Mouse (Mus musculus) stomach, embryonic 14.5 days (tissue): ENCODE measurements around the gene Herc1. TPM values are rescaled to one million over a fixed set of nuclear protein-coding genes. Genes with fewer than 3 reads are reported as not detected.

Experiments
- ATAC-seq: fragments of 200-750 bp; cut with Nextera tagmentation; 2 replicates; pipeline ENCODE4 v1.8.0; 2017; ENCODE audit warnings: low read depth, moderate TSS enrichment; ENCODE audit not compliant: insufficient number of reproducible peaks, insufficient read depth, low FRiP score
- H3K27ac ChIP-seq: fragments of 300-500 bp; sonication (generic); 2 replicates; pipeline ENCODE4 v1.5.1; 2014; ENCODE audit warnings: mild to moderate bottlenecking, low read length, moderate library complexity, mixed read lengths
- H3K27me3 ChIP-seq: fragments of 300-500 bp; sonication (generic); 2 replicates; pipeline ENCODE4 v1.6.1; 2014; ENCODE audit warnings: low read length, control low read depth, mixed read lengths; ENCODE audit not compliant: control insufficient read depth, insufficient read depth
- H3K36me3 ChIP-seq: fragments of 300-500 bp; sonication (generic); 2 replicates; pipeline ENCODE4 v1.6.1; 2014; ENCODE audit warnings: mild to moderate bottlenecking, control low read depth, low read length, moderate library complexity, mixed read lengths; ENCODE audit not compliant: control insufficient read depth, insufficient read depth
- H3K4me1 ChIP-seq: fragments of 300-500 bp; sonication (generic); 2 replicates; pipeline ENCODE4 v1.6.1; 2014; ENCODE audit warnings: low read length, control low read depth, mixed read lengths; ENCODE audit not compliant: control insufficient read depth, insufficient read depth
- H3K4me2 ChIP-seq: fragments of 300-500 bp; sonication (generic); replicated peaks from 2 replicates; pipeline ENCODE4 v1.6.1; 2014; ENCODE audit warnings: low read depth, low read length, control low read depth
- H3K4me3 ChIP-seq: fragments of 300-500 bp; sonication (generic); 2 replicates; pipeline ENCODE4 v1.5.1; 2014; ENCODE audit warnings: low read depth, low read length, control low read depth
- H3K9ac ChIP-seq: fragments of 300-500 bp; sonication (generic); replicated peaks from 2 replicates; pipeline ENCODE4 v1.6.1; 2014; ENCODE audit warnings: low read depth, mild to moderate bottlenecking, control low read depth, low read length, moderate library complexity, mixed read lengths
- H3K9me3 ChIP-seq: fragments of 300-500 bp; sonication (generic); 2 replicates; pipeline ENCODE4 v1.6.1; 2016; ENCODE audit warnings: low read depth, low read length, control low read depth; ENCODE audit not compliant: control insufficient read depth
- WGBS: fragments of 180-500 bp; shearing (Covaris S2); extraction: QIAGEN DNeasy Blood & Tissue Kit; methylation state at CpG from one replicate; pipeline ENCODE4 v1.1.7; 2014; 5-methylcytosine and 5-hydroxymethylcytosine counted together
- polyA plus RNA-seq: library from polyadenylated mRNA; unstranded; fragments of >200 nt; fragmentation: Nextera tagmentation; extraction: Ambion mirVana; gene quantifications from 2 replicates; pipeline ENCODE4 v1.2.1, GENCODE M21; 2014

The Herc1 gene
- polyA plus RNA-seq, 1 experiment from 2014 or later = 30.7 TPM

DNA sequence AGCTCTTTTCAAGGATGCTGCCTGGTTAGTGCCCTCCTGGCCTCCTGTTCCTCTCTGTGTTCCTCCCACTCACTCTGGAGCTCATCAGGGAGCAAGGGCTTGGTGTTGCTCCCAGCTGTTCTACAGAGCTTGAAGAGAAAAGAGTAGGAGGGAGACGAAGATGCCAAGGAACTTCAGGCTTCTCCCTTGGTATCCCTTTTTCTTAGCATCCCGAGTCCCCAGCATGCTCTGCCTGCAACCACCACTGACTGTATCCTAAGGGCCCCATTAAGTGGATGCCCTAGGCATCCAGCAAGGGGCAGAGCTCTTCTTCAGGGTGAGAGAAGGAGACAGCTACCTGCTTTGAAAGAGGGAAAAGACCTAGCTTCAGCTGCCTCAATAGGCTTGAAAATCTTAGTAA is 33.6 kb upstream of the Herc1 start:
- no peak for ATAC-seq
- H3K9me3 ChIP-seq = no peaks in the 10 kb centered on the region
- H3K4me1 ChIP-seq = no peaks in the 10 kb centered on the region
- H3K4me2 ChIP-seq = no peak overlapping the region
- H3K36me3 ChIP-seq = no peaks in the 10 kb centered on the region
- H3K27ac ChIP-seq = no peak overlapping the region
- H3K27me3 ChIP-seq = no peaks in the 10 kb centered on the region
- WGBS = 84% methylated on average over 2 of the region's 2 CpGs
- no peak overlapping the region for H3K9ac ChIP-seq
- no peak overlapping the region for H3K4me3 ChIP-seq

DNA sequence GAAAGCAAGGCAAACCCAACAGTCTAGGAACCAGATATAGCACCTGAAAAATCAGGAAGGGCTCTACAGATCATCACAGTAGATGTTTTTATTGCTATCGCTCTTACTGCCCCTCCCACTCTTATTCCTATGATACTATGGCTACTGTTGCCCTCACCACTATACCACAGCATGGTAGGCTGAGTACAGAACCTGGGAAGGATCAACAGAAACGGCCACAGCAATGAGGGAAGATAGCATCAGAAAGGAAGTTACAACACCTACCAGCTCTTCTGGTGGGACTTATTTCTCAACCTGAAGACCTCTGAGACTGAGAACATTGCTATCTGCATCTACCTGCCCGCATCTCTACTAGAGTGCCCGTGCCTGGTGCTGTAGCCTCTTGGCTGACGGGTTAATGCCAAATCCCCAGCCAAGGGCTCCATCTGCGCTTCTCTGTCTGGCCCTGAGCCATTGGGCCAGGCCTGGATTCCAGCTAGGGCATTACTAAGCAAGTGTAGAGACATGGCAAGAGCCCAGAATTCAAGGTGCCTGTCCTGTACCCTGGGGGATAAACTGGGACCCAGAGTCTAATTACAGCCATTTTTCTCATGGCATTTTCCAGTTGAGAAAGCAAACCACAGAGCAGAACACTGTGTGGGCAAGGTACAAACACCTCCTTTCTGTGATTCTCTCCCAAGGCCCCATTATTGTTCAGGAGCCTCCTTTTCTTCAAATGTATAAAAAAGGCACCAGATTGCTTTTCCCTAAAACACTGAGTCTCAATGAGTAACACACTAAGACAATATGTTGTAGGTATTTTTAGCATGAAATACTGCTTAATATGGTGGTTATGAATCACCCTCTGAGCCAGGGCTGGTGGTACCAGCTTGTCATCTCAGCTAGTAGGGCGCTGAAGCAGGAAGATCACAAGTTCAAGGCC is 28.0 kb upstream of the Herc1 start:
- no peak for ATAC-seq
- H3K27me3 ChIP-seq = no peaks in the 10 kb centered on the region
- H3K4me3 ChIP-seq = no peak overlapping the region

DNA sequence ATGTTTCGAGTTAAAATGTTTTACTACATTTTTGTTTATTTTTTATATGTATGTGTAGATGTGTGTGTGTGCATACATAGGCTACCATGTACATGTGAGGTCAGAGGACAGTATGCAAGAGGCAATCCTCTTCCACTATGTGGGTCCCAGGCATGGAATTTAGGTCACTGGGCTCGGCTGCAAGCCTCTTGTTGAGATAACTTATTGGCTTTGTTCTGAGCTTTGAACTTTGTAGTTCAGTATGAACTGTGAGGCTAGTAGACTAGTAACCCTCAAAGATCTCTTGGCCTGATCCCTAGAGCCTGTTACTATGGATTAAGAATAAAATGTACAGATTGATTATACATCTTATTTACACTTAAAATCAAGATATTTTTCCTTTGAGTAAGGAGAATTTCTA is 23.4 kb upstream of the Herc1 start:
- no peak for ATAC-seq
- Histone ChIP-seq H3K9ac (no peak overlapping the region), H3K27me3 (no peaks in the 10 kb centered on the region), H3K9me3 (no peaks in the 10 kb centered on the region), H3K4me2 (no peak overlapping the region), H3K4me3 (no peak overlapping the region), H3K4me1 (no peaks in the 10 kb centered on the region), H3K36me3 (no peaks in the 10 kb centered on the region), H3K27ac (no peak overlapping the region)
- WGBS = 57% methylated on average over 2 of the region's 2 CpGs

More for the DNA sequence above, 28.0 kb upstream of the Herc1 start:
- 81% methylated on average over 7 of the region's 7 CpGs for WGBS
- Histone ChIP-seq H3K9ac (no peak overlapping the region), H3K4me1 (no peaks in the 10 kb centered on the region), H3K27ac (no peak overlapping the region), H3K36me3 (no peaks in the 10 kb centered on the region), H3K4me2 (no peak overlapping the region), H3K9me3 (no peaks in the 10 kb centered on the region)

DNA sequence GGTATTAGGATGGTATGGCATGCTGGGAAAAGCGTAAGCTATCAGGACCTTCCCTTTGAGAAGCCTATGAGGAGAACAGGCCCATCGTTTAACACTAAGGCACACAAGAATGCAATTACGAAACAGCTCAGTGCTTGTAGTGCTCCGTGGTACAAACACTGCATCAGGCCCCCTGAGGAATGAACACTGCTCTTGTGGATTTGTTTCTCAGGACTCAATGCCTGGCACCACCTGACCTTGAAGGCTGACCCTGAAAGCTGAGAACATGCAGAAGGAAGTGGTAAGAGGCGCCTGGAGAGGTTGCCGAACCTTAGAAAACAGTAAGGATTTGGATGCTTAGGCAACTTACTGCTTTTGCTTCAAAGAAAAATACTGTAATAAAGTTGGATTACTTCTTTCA is 20.8 kb upstream of the Herc1 start:
- no peak overlapping the region for H3K4me3 ChIP-seq
- H3K4me1 ChIP-seq = no peaks in the 10 kb centered on the region
- no peak for ATAC-seq
- H3K27me3 ChIP-seq = no peaks in the 10 kb centered on the region
- no peak overlapping the region for H3K9ac ChIP-seq
- 51% methylated on average over 6 of the region's 6 CpGs for WGBS
- H3K9me3 ChIP-seq = no peaks in the 10 kb centered on the region
- no peaks in the 10 kb centered on the region for H3K36me3 ChIP-seq
- no peak overlapping the region for H3K4me2 ChIP-seq
- H3K27ac ChIP-seq = no peak overlapping the region

DNA sequence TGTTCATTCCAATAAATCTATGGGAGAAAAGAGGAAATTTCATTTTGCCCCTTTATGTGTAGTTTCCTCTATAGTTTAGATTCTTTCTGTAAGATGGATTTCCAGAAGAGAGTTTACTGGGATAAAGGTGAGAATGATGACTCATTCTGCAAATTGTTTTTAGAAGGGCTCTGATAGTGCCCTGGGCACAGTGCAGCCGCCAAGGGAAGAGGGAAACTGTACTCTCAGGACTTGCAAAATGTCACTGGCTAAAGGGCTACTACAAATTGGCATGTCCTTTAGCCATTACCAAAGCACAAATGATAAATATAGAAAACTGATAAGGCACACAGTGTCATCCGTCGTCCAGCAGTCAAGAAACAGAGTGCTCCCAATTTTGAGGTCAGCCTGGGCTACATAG is 19.8 kb upstream of the Herc1 start:
- no peak for ATAC-seq
- no peak overlapping the region for H3K4me2 ChIP-seq

DNA sequence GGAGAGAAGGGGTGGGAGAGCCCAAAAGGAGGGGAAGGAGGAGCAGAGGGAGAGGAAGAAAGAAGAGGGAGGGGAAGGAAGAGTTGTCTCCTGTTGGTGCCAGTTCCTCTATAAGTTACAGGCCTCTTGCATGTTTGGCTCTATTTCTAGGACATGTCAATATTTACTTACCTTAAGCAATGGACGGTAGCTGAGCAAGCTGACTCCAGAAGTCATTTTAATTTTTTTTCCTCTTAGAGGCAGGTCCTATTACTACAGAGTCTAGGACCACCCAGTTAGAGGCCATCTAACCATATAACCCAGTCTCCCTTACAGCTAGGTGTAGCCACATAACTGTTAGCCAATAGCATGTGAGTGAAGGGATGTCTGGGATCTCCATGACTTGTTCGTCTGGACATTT is 18.7 kb upstream of the Herc1 start:
- Histone ChIP-seq H3K36me3 (no peaks in the 10 kb centered on the region), H3K9me3 (no peaks in the 10 kb centered on the region), H3K27me3 (no peaks in the 10 kb centered on the region), H3K4me1 (no peaks in the 10 kb centered on the region), H3K27ac (no peak overlapping the region), H3K4me3 (no peak overlapping the region), H3K4me2 (no peak overlapping the region), H3K9ac (no peak overlapping the region)
- WGBS = 53% methylated on average over 2 of the region's 2 CpGs
- no peak for ATAC-seq

More for the DNA sequence above, 19.8 kb upstream of the Herc1 start:
- Histone ChIP-seq H3K4me1 (no peaks in the 10 kb centered on the region), H3K36me3 (no peaks in the 10 kb centered on the region), H3K27ac (no peak overlapping the region), H3K9me3 (no peaks in the 10 kb centered on the region), H3K27me3 (no peaks in the 10 kb centered on the region), H3K4me3 (no peak overlapping the region), H3K9ac (no peak overlapping the region)
- 67% methylated on average over 3 of the region's 3 CpGs for WGBS

DNA sequence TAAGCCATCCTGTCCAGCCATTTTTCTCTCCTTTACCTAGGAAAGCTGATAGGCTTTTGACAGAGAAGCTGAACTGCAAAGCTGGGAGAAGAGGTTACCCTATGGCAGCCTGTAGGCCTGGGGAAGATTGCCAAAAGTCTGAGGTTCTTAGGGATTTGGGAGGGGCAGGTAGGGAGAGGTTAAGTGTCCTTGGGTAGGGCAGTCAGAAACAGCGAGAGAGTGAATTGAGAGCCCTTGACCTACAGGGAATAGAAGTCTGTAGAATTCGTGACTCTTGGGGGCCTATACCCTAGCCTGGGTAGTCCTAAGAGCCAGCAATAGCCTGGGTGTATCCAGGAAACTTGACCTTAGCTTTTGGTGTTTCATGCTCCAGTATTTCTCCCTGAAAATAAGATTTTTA is 17.9 kb upstream of the Herc1 start:
- Histone ChIP-seq H3K27ac (no peak overlapping the region), H3K27me3 (no peaks in the 10 kb centered on the region), H3K36me3 (no peaks in the 10 kb centered on the region), H3K4me2 (no peak overlapping the region), H3K9ac (no peak overlapping the region), H3K4me3 (no peak overlapping the region), H3K9me3 (no peaks in the 10 kb centered on the region), H3K4me1 (no peaks in the 10 kb centered on the region)
- WGBS = 82% methylated on average over 2 of the region's 2 CpGs
- ATAC-seq = no peak

DNA sequence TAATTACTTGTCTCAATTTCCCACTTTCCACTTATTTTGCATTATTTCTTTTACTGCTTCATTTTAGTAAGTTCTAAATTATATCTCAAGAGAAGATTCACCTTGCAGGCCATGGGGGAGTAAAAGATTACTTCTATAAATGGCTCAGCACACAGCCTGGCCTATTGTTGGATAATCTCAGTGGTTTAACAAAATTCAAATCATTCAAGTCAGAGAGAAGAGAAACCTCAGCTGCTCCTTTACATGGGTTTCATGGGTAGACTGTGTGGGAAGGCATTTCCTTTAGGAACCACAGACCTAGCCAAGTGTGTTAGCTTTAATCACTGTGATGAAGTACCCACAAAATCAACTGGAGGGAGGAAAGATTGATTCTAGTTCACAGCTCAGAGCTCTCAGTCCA is 13.0 kb upstream of the Herc1 start:
- no peak overlapping the region for H3K4me3 ChIP-seq
- no peak overlapping the region for H3K4me2 ChIP-seq
- H3K36me3 ChIP-seq = no peaks in the 10 kb centered on the region
- no peak overlapping the region for H3K27ac ChIP-seq
- H3K9ac ChIP-seq = no peak overlapping the region
- no peaks in the 10 kb centered on the region for H3K9me3 ChIP-seq
- H3K4me1 ChIP-seq = no peaks in the 10 kb centered on the region
- H3K27me3 ChIP-seq = no peaks in the 10 kb centered on the region
- ATAC-seq = no peak
